Mouse (Mus musculus) liver, embryonic 11.5 days (tissue): ENCODE measurements around the gene Nfib. TPM values are rescaled to one million over a fixed set of nuclear protein-coding genes. Genes with fewer than 3 reads are reported as not detected.

Experiments
- ATAC-seq: fragments of 200-750 bp; cut with Nextera tagmentation; replicated peaks from 2 replicates; pipeline ENCODE4 v1.8.0; 2017; ENCODE audit warnings: moderate number of reproducible peaks, mild to moderate bottlenecking, moderate TSS enrichment, moderate library complexity; ENCODE audit not compliant: low FRiP score
- DNase-seq: peaks from one replicate; pipeline ENCODE4 v3.0.0-alpha.2; 2017; ENCODE audit warnings: low spot score
- H3K27ac ChIP-seq: fragments of 300-500 bp; sonication (generic); 2 replicates; pipeline ENCODE4 v1.5.1; 2014; ENCODE audit warnings: mild to moderate bottlenecking, low read depth, low read length, control low read depth
- H3K27me3 ChIP-seq: fragments of 300-500 bp; sonication (generic); replicated peaks from 2 replicates; pipeline ENCODE4 v1.6.1; 2014; ENCODE audit warnings: low read length, mixed read lengths; ENCODE audit not compliant: control insufficient read depth, insufficient read depth
- H3K36me3 ChIP-seq: fragments of 300-500 bp; sonication (generic); 2 replicates; pipeline ENCODE4 v1.6.1; 2014; ENCODE audit warnings: mild to moderate bottlenecking, low read length, moderate library complexity, mixed read lengths; ENCODE audit not compliant: control insufficient read depth, insufficient read depth
- H3K4me1 ChIP-seq: fragments of 300-500 bp; sonication (generic); replicated peaks from 2 replicates; pipeline ENCODE4 v1.6.1; 2014; ENCODE audit warnings: low read length, mixed read lengths; ENCODE audit not compliant: control insufficient read depth, insufficient read depth
- H3K4me2 ChIP-seq: fragments of 300-500 bp; sonication (generic); 2 replicates; pipeline ENCODE4 v1.6.1; 2014; ENCODE audit warnings: mild to moderate bottlenecking, control low read depth, moderate library complexity
- H3K4me3 ChIP-seq: fragments of 300-500 bp; sonication (generic); 2 replicates; pipeline ENCODE4 v1.5.1; 2014; ENCODE audit warnings: low read depth, low read length, control low read depth
- H3K9ac ChIP-seq: fragments of 300-500 bp; sonication (generic); 2 replicates; pipeline ENCODE4 v1.6.1; 2014; ENCODE audit warnings: low read depth, low read length, control low read depth
- H3K9me3 ChIP-seq: fragments of 300-500 bp; sonication (generic); 2 replicates; pipeline ENCODE4 v1.6.1; 2016; ENCODE audit warnings: low read length, inconsistent platforms, mixed read lengths; ENCODE audit not compliant: control insufficient read depth
- WGBS: fragments of 180-500 bp; shearing (Covaris S2); extraction: QIAGEN DNeasy Blood & Tissue Kit; methylation state at CpG from one replicate; pipeline ENCODE4 v1.1.7; 2014; 5-methylcytosine and 5-hydroxymethylcytosine counted together
- polyA plus RNA-seq: library from polyadenylated mRNA; unstranded; fragments of >200 nt; fragmentation: Nextera tagmentation; extraction: Ambion mirVana; gene quantifications from 2 replicates; pipeline ENCODE4 v1.2.1, GENCODE M21; 2014

The Nfib gene
- polyA plus RNA-seq, 1 experiment from 2014 or later: 26.9 TPM

GRCm38 (mm10) chr4:82290623-82291022 is 414.9 kb downstream of the Nfib start:
- H3K4me3 ChIP-seq: no peak overlapping the region
- 84% methylated on average over 9 of the region's 9 CpGs for WGBS
- H3K36me3 ChIP-seq: no peaks in the 10 kb centered on the region; the same call in 1 of the 2 replicates
- ATAC-seq: no peak
- H3K9me3 ChIP-seq: no peaks in the 10 kb centered on the region
- no peak overlapping the region for H3K9ac ChIP-seq
- H3K4me1 ChIP-seq: no peaks in the 10 kb centered on the region
- H3K4me2 ChIP-seq: no peak overlapping the region
- DNase-seq: no peak
- H3K27ac ChIP-seq: no peak overlapping the region
- H3K27me3 ChIP-seq: no peaks in the 10 kb centered on the region

GRCm38 (mm10) chr4:82289596-82289995 is 416.0 kb downstream of the Nfib start:
- H3K9ac ChIP-seq: no peak overlapping the region
- no peak overlapping the region for H3K4me2 ChIP-seq
- H3K4me1 ChIP-seq: no peaks in the 10 kb centered on the region
- ATAC-seq (no peak), DNase-seq (no peak)
- WGBS: 64% methylated on average over 7 of the region's 7 CpGs
- H3K27ac ChIP-seq: no peak overlapping the region
- no peaks in the 10 kb centered on the region for H3K27me3 ChIP-seq
- no peak overlapping the region for H3K4me3 ChIP-seq
- no peaks in the 10 kb centered on the region for H3K9me3 ChIP-seq
- H3K36me3 ChIP-seq: no peaks in the 10 kb centered on the region; the same call in 1 of the 2 replicates

DNA sequence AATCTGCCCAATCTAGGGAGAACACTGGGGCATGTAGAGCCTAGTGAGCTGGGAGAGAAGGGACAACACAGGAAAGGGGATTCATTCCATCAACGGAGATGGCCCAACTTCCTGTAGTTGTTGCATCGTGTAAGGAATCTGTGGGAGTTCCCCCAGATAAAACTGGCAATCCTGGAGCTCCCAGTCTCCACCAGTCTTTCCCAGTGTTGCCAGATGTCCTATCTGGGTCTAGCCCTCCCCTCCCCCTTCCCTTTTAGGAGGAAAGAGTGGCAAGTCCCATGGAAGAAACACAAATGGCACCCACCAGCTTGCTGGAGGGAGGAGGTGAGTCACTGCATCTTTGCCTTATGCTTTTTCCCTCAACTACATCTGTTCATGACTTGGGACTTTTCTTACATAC is 417.4 kb downstream of the Nfib start:
- Histone ChIP-seq H3K4me3 (no peak overlapping the region), H3K27ac (no peak overlapping the region), H3K36me3 (no peaks in the 10 kb centered on the region; the same call in 1 of the 2 replicates), H3K4me2 (no peak overlapping the region), H3K9me3 (no peaks in the 10 kb centered on the region), H3K4me1 (no peaks in the 10 kb centered on the region), H3K9ac (no peak overlapping the region), H3K27me3 (no peaks in the 10 kb centered on the region)
- 35% methylated on average over 2 of the region's 2 CpGs for WGBS
- DNase-seq (no peak), ATAC-seq (no peak)

GRCm38 (mm10) chr4:82287454-82287853 is 418.1 kb downstream of the Nfib start:
- Histone ChIP-seq H3K36me3 (no peaks in the 10 kb centered on the region; the same call in 1 of the 2 replicates), H3K4me3 (no peak overlapping the region), H3K9me3 (no peaks in the 10 kb centered on the region), H3K4me2 (no peak overlapping the region), H3K9ac (no peak overlapping the region), H3K27ac (no peak overlapping the region), H3K4me1 (no peaks in the 10 kb centered on the region), H3K27me3 (no peaks in the 10 kb centered on the region)
- ATAC-seq (no peak), DNase-seq (no peak)
- 81% methylated on average over 2 of the region's 2 CpGs for WGBS

GRCm38 (mm10) chr4:82286931-82287330 is 418.6 kb downstream of the Nfib start:
- Histone ChIP-seq H3K9ac (no peak overlapping the region), H3K27ac (no peak overlapping the region), H3K9me3 (no peaks in the 10 kb centered on the region), H3K27me3 (no peaks in the 10 kb centered on the region), H3K36me3 (no peaks in the 10 kb centered on the region; the same call in 1 of the 2 replicates), H3K4me2 (no peak overlapping the region), H3K4me1 (no peaks in the 10 kb centered on the region), H3K4me3 (no peak overlapping the region)
- ATAC-seq (no peak), DNase-seq (no peak)
- WGBS: 70% methylated on average over 2 of the region's 2 CpGs

DNA sequence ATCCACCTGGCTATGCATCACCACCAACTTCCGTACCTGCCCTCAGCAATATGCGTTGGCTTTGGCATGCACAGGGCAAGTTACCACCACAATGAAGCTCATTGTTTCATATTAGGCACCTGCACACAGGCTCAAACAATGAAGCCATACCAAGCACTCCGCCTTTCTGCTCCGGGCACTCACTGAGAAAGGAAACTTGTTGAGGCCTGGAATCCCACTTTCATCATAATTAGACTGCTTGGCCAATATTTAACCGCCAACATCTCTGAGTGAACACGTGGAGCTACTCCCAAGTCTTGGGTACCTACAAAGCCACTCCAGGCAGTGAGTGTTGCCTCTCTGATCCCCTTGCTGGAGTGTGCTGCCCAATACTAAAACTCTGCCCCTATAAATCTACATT is 422.0 kb downstream of the Nfib start:
- Histone ChIP-seq H3K4me2 (no peak overlapping the region), H3K9ac (no peak overlapping the region), H3K27me3 (no peaks in the 10 kb centered on the region), H3K4me3 (no peak overlapping the region), H3K9me3 (no peaks in the 10 kb centered on the region), H3K4me1 (no peaks in the 10 kb centered on the region), H3K27ac (no peak overlapping the region), H3K36me3 (no peaks in the 10 kb centered on the region; the same call in 1 of the 2 replicates)
- DNase-seq: no peak
- ATAC-seq: no peak
- WGBS: 87% methylated on average over 6 of the region's 6 CpGs

- Histone ChIP-seq H3K36me3 (no peaks in the 10 kb centered on the region), H3K27ac (no peak overlapping the region), H3K27me3 (no peaks in the 10 kb centered on the region), H3K4me2 (no peak overlapping the region), H3K4me1 (no peaks in the 10 kb centered on the region; the same call in 1 of the 2 replicates), H3K9ac (no peak overlapping the region), H3K9me3 (no peaks in the 10 kb centered on the region), H3K4me3 (no peak overlapping the region)
- ATAC-seq (no peak), DNase-seq (no peak)
- 79% methylated on average over 2 of the region's 2 CpGs for WGBS
Measured at GRCm38 (mm10) chr4:82275996-82276395, 429.6 kb downstream of the Nfib start.

DNA sequence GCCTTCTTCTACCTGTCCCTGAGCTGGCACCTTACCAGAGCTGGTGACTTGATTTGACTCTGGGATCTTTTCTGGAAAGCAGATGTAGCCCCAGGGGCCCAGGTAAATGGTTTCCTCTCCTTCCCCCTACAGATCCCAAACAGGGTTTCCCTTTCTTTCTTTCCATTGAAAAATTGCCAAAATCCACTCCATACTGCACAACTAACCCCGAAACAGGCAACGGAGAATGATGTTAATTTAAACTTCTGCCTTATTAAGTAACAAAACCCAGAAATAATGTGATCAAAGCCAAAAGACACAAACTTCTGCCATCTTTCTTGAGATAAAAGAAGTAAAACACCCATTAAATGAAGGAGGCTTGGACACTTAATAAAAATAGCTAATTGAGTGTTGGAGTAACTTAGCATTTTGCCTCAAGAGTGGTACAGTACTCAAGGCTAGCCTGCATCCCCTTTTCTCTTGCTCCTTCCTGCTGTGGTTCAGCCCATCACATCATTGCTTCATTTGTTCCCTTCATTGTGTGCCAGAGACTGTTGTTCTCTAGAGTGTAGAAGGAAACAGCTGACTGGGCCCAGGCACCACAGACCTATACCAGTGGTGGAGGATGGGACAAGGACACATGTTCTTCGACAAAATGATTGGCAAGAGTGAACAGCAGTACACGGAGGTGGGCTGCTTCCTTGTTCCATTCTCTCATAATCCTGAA is 432.3 kb downstream of the Nfib start:
- WGBS: 83% methylated on average over 4 of the region's 4 CpGs
- Histone ChIP-seq H3K4me2 (no peak overlapping the region), H3K4me3 (no peak overlapping the region), H3K4me1 (no peaks in the 10 kb centered on the region; the same call in 1 of the 2 replicates), H3K9ac (no peak overlapping the region), H3K9me3 (no peaks in the 10 kb centered on the region), H3K27ac (no peak overlapping the region), H3K36me3 (no peaks in the 10 kb centered on the region), H3K27me3 (no peaks in the 10 kb centered on the region)
- DNase-seq (no peak), ATAC-seq (no peak)

GRCm38 (mm10) chr4:82272099-82272498 is 433.5 kb downstream of the Nfib start:
- H3K9me3 ChIP-seq: no peaks in the 10 kb centered on the region
- no peaks in the 10 kb centered on the region for H3K36me3 ChIP-seq
- ATAC-seq (no peak), DNase-seq (no peak)
- H3K27me3 ChIP-seq: no peaks in the 10 kb centered on the region
- H3K4me3 ChIP-seq: no peak overlapping the region
- no peak overlapping the region for H3K27ac ChIP-seq
- H3K9ac ChIP-seq: no peak overlapping the region
- no peaks in the 10 kb centered on the region; the same call in 1 of the 2 replicates for H3K4me1 ChIP-seq
- 64% methylated on average over 4 of the region's 4 CpGs for WGBS
- no peak overlapping the region for H3K4me2 ChIP-seq
